Mouse (Mus musculus): ENCODE results near the gene Rps18. TPM values are rescaled to one million over a fixed set of nuclear protein-coding genes. Genes with fewer than 3 reads are reported as not detected.
A peak's percentile ranks its signal among the peaks of the same experiment; 100 is the strongest.

Gene Rps18
- polyA plus RNA-seq, 1 experiment from 2014 or later: 904 TPM

DNA sequence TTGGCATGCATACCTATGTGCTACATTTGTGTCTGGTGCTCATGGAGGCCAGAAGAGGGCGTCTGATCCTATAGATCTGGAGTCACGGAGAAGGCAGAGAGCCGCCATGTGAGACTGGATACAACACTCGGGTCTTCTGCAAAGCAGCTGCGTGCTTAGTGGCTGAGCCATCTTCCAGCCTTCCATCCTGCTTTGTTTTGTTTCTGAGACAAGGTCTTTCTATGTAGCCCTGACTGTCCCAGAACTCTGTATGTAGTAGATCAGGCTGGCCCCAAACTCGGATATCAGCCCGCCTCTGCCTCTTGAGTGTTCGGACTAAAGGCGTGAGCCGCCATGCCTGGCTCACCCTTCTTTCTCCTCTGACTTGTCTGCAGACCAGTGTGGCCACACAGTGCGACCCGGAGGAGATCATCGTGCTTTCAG is 40.8 kb downstream of the Rps18 start:
- no peak for ATAC-seq (ENCODE audit: low read depth)
- Histone ChIP-seq H3K27me3 (ENCODE audit: control insufficient read depth, insufficient read depth, low read depth, low read length) (no peaks in the 10 kb centered on the region), H3K4me3 (ENCODE audit: low read depth, low read length) (peak overlapping the region; percentile 71), H3K27ac (ENCODE audit: low read length) (peak overlapping the region; percentile 77), H3K36me3 (ENCODE audit: control insufficient read depth, insufficient read depth) (peaks cover 44% of the 10 kb centered on the region), H3K4me2 (ENCODE audit: low read depth, low read length) (peak overlapping the region; percentile 79), H3K4me1 (ENCODE audit: control insufficient read depth, low read depth, low read length) (peaks cover 38% of the 10 kb centered on the region), H3K9me3 (replicated peaks; ENCODE audit: control insufficient read depth, low read length) (peaks cover 17% of the 10 kb centered on the region), H3K9ac (ENCODE audit: low read depth, low read length) (peak overlapping the region; percentile 5; the same call in 1 of the 2 replicates)
- whole genome bisulfite sequencing (ENCODE audit: insufficient replicate concordance): 73% methylated on average over 13 of the region's 13 CpGs

DNA sequence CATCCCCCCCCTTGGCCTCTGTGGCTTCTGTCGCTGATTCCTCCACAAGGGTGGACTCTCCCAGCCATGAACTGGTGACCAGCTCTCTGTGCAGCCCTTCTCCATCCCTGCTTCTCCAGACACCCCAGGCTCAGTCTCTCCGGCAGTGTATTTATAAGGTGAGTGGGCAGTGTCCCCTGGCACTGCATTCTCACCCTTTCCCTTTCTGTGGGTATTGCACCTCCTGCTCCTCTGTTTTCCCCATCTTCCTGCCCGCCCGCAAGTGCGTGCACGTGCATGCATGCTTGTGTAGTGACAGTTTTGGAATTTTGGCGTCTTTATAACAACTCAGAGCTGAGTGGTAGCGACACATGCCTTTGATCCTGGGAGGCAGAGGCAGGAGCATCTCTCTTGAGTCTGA is 41.9 kb downstream of the Rps18 start:
- H3K4me1 ChIP-seq (ENCODE audit: control insufficient read depth, low read depth, low read length): peaks cover 37% of the 10 kb centered on the region
- no peak for ATAC-seq (ENCODE audit: low read depth)
- H3K9ac ChIP-seq (ENCODE audit: low read depth, low read length): no peak overlapping the region
- no peak overlapping the region for H3K4me3 ChIP-seq (ENCODE audit: low read depth, low read length)
- H3K27ac ChIP-seq (ENCODE audit: low read length): no peak overlapping the region
- no peak overlapping the region for H3K4me2 ChIP-seq (ENCODE audit: low read depth, low read length)
- 91% methylated on average over 8 of the region's 8 CpGs for WGBS (ENCODE audit: insufficient replicate concordance)
- no peaks in the 10 kb centered on the region for H3K27me3 ChIP-seq (ENCODE audit: control insufficient read depth, insufficient read depth, low read depth, low read length)
- H3K9me3 ChIP-seq (replicated peaks; ENCODE audit: control insufficient read depth, low read length): peaks cover 17% of the 10 kb centered on the region
- H3K36me3 ChIP-seq (ENCODE audit: control insufficient read depth, insufficient read depth): peaks cover 44% of the 10 kb centered on the region

DNA sequence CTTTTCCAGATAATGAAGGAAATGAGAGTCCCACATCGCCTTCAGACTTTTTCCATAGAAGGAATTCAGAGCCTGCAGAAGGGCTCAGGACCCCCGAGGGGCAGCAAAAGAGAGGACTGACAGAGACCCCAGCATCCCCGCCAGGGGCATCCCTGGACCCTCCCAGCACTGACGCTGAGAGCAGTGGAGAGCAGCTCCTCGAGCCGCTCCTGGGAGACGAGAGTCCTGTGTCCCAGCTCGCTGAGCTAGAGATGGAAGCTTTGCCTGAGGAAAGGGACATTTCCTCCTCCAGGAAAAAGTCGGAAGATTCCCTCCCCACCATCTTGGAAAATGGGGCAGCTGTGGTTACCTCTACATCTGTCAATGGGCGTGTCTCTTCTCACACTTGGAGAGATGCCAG is 42.5 kb downstream of the Rps18 start:
- Histone ChIP-seq H3K36me3 (ENCODE audit: control insufficient read depth, insufficient read depth) (peaks cover 41% of the 10 kb centered on the region), H3K27ac (ENCODE audit: low read length) (no peak overlapping the region)
- WGBS (ENCODE audit: insufficient replicate concordance): 83% methylated on average over 10 of the region's 10 CpGs

DNA sequence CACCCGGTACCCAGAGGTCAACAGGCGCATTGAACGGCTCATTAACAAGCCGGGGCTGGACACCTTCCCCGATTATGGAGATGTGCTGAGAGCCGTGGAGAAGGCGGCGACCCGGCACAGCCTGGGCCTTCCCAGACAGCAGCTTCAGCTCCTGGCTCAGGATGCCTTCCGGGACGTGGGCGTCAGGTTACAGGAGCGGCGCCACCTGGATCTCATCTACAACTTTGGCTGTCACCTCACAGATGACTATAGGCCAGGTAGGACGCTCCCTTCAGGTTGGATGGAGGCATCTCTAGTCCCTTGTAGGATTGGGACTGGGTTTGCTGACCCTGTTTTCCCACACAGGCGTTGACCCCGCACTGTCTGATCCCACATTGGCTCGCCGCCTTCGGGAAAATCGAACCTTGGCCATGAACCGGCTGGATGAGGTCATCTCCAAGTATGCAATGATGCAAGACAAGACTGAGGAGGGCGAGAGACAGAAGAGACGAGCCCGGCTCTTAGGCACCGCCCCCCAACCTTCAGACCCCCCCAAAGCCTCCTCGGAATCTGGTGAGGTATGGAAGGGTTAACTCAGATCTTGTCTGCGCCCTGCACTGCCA is 43.9 kb downstream of the Rps18 start:
- Histone ChIP-seq H3K4me1 (ENCODE audit: control insufficient read depth, low read depth, low read length) (peaks cover 36% of the 10 kb centered on the region), H3K36me3 (ENCODE audit: control insufficient read depth, insufficient read depth) (peaks cover 29% of the 10 kb centered on the region)

More for the DNA sequence above, 42.5 kb downstream of the Rps18 start:
- H3K4me1 ChIP-seq (ENCODE audit: control insufficient read depth, low read depth, low read length): peaks cover 32% of the 10 kb centered on the region
- no peak overlapping the region for H3K4me3 ChIP-seq (ENCODE audit: low read depth, low read length)
- ATAC-seq (ENCODE audit: low read depth): no peak
- no peak overlapping the region for H3K4me2 ChIP-seq (ENCODE audit: low read depth, low read length)
- H3K9me3 ChIP-seq (replicated peaks; ENCODE audit: control insufficient read depth, low read length): peaks cover 14% of the 10 kb centered on the region
- H3K27me3 ChIP-seq (ENCODE audit: control insufficient read depth, insufficient read depth, low read depth, low read length): no peaks in the 10 kb centered on the region
- no peak overlapping the region for H3K9ac ChIP-seq (ENCODE audit: low read depth, low read length)

DNA sequence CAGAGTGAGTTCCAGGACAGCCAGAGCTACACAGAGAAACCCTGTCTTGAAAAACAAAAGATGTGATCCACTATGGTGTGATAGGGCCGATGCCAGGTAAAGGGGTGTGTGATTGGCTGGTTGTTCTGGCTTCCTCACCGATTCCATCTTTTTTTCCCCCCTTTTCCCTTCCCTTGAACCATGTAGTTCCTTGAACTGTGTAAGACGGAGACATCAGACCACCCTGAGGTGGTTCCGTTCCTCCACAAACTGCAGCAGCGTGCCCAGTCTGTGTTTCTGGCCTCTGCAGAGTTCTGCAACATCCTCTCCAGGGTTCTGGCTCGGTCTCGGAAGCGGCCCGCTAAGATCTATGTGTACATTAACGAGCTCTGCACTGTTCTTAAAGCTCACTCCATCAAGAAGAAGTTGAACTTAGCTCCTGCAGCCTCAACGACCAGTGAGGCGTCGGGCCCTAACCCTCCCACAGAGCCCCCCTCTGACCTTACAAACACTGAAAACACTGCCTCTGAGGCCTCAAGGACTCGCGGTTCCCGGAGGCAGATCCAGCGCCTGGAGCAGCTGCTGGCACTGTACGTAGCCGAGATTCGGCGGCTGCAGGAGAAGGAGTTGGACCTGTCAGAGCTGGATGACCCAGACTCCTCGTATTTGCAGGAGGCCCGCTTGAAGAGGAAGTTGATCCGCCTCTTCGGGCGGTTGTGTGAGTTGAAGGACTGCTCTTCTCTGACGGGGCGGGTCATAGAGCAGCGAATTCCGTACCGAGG is 44.6 kb downstream of the Rps18 start:
- H3K36me3 ChIP-seq (ENCODE audit: control insufficient read depth, insufficient read depth): peaks cover 28% of the 10 kb centered on the region

More for the DNA sequence above, 43.9 kb downstream of the Rps18 start:
- 87% methylated on average over 28 of the region's 28 CpGs for WGBS (ENCODE audit: insufficient replicate concordance)
- no peak for ATAC-seq (ENCODE audit: low read depth)
- Histone ChIP-seq H3K4me2 (ENCODE audit: low read depth, low read length) (no peak overlapping the region), H3K9ac (ENCODE audit: low read depth, low read length) (no peak overlapping the region), H3K4me3 (ENCODE audit: low read depth, low read length) (no peak overlapping the region), H3K27me3 (ENCODE audit: control insufficient read depth, insufficient read depth, low read depth, low read length) (no peaks in the 10 kb centered on the region), H3K9me3 (replicated peaks; ENCODE audit: control insufficient read depth, low read length) (peaks cover under 1% of the 10 kb centered on the region; the same call in 1 of the 2 replicates), H3K27ac (ENCODE audit: low read length) (no peak overlapping the region)

DNA sequence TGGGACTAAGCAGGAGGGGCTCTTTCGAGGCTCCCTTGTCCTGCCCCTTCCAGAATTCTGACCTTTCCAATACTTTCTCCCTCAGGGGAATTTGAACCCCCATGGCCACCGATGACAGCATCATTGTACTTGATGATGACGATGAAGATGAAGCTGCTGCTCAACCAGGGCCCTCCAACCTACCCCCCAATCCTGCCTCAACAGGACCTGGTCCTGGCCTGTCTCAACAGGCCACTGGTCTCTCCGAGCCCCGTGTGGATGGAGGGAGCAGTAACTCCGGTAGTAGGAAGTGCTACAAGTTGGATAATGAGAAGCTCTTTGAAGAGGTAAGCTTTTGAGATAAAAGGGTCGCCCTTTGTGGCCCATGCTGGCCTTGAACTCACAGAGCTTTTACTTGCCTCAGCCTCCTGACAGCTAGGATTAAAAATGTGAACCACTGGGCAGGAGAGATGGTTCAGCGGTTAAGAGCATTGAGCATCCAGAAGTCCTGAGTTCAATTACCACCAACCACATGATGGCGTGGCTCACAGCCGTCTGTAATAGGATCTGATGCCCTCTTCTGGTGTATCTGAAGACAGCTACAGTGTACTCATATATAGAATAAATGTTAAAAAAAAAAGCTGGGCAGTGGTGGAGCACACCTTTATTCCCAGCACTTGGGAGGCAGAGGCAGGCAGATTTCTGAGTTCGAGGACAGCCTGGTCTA is 45.3 kb downstream of the Rps18 start:
- Histone ChIP-seq H3K9me3 (replicated peaks; ENCODE audit: control insufficient read depth, low read length) (no peaks in the 10 kb centered on the region), H3K4me2 (ENCODE audit: low read depth, low read length) (peak overlapping the region; percentile 95), H3K36me3 (ENCODE audit: control insufficient read depth, insufficient read depth) (peaks cover 28% of the 10 kb centered on the region), H3K4me3 (ENCODE audit: low read depth, low read length) (peak overlapping the region; percentile 89), H3K27me3 (ENCODE audit: control insufficient read depth, insufficient read depth, low read depth, low read length) (no peaks in the 10 kb centered on the region), H3K27ac (ENCODE audit: low read length) (peak overlapping the region; percentile 94), H3K9ac (ENCODE audit: low read depth, low read length) (peak overlapping the region; percentile 93), H3K4me1 (ENCODE audit: control insufficient read depth, low read depth, low read length) (peaks cover 29% of the 10 kb centered on the region)
- WGBS (ENCODE audit: insufficient replicate concordance): 43% methylated on average over 11 of the region's 11 CpGs
- ATAC-seq (ENCODE audit: low read depth): no peak

More for the DNA sequence above, 44.6 kb downstream of the Rps18 start:
- Histone ChIP-seq H3K27ac (ENCODE audit: low read length) (no peak overlapping the region), H3K27me3 (ENCODE audit: control insufficient read depth, insufficient read depth, low read depth, low read length) (no peaks in the 10 kb centered on the region), H3K9me3 (replicated peaks; ENCODE audit: control insufficient read depth, low read length) (no peaks in the 10 kb centered on the region), H3K4me1 (ENCODE audit: control insufficient read depth, low read depth, low read length) (peaks cover 30% of the 10 kb centered on the region), H3K9ac (ENCODE audit: low read depth, low read length) (no peak overlapping the region), H3K4me3 (ENCODE audit: low read depth, low read length) (no peak overlapping the region), H3K4me2 (ENCODE audit: low read depth, low read length) (no peak overlapping the region)
- ATAC-seq (ENCODE audit: low read depth): no peak
- WGBS (ENCODE audit: insufficient replicate concordance): 87% methylated on average over 31 of the region's 31 CpGs

DNA sequence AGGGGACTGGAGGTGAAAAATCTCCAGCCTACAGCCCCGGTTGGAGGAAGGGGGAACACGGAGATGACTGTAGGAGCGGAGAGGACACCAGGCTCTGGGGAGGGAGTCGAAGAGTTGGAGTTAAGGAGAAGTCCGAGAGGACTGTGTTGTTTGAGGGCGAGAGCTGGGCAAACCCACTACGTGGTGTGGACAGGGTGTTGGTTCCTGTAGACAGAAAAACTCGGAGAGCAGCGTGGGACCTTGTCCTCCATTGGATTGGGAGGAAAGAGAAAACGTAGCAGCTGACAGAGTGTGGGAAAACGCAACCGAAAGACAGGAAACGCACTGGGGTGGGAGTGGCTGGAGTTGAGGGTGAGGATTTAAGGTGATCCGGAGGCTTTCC is 45.9 kb downstream of the Rps18 start:
- peaks cover 28% of the 10 kb centered on the region for H3K36me3 ChIP-seq (ENCODE audit: control insufficient read depth, insufficient read depth)
- peak overlapping the region; percentile 89 for H3K4me3 ChIP-seq (ENCODE audit: low read depth, low read length)
- H3K4me2 ChIP-seq (ENCODE audit: low read depth, low read length): peak overlapping the region; percentile 95
- ATAC-seq (ENCODE audit: low read depth): no peak
- WGBS (ENCODE audit: insufficient replicate concordance): under 1% methylated on average over 14 of the region's 14 CpGs
- no peaks in the 10 kb centered on the region for H3K27me3 ChIP-seq (ENCODE audit: control insufficient read depth, insufficient read depth, low read depth, low read length)
- peak overlapping the region; percentile 94 for H3K27ac ChIP-seq (ENCODE audit: low read length)
- H3K9me3 ChIP-seq (replicated peaks; ENCODE audit: control insufficient read depth, low read length): no peaks in the 10 kb centered on the region
- peaks cover 23% of the 10 kb centered on the region for H3K4me1 ChIP-seq (ENCODE audit: control insufficient read depth, low read depth, low read length)
- peak overlapping the region; percentile 93 for H3K9ac ChIP-seq (ENCODE audit: low read depth, low read length)

DNA sequence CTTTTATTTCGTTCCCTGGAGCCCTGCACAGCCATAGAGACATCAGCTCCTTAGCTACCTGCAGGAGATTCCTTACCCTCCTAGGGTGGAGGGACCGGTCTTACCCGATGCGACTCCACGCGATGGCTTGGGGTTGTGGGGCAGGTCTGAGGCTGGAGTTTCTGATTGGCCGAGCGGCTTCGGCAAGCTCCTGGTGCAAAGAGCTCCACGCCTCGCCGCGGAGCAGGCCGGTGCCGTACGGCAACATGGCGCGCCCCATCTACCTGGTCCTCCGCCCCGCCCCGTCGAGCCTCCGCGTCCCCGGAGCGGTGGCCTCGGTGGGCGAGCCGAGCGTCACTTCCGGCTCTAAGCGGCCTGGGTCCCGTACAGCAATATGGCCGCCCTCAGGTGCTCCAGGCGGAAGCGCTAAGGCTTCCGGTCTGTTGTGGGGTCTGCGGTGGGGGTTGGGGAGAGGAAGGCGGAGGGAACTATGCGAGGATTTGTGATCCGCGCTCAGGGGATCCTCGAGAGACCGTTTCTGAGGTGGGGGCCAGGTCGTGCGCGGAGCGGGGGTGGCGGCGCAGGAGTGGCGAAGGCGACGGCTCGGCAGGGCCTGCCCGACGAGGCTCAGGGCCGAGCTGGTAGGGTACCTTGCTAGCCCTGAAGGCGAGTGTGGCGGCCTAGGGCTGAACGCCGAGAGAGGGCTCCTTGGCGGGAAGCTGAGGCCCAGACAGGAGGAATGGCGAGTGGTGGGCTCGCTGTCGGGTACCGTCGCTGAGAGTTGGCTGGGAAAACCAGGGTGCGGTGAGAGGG is 46.5 kb downstream of the Rps18 start, which contains the start of gene Daxx:
TSS of gene Daxx (plus strand) at position 338 of the 792 bp plus-strand sequence.
- H3K27ac ChIP-seq (ENCODE audit: low read length): peak within 1 kb of the TSS; percentile 94
- no peaks in the 10 kb centered on the region for H3K9me3 ChIP-seq (replicated peaks; ENCODE audit: control insufficient read depth, low read length)
- H3K36me3 ChIP-seq (ENCODE audit: control insufficient read depth, insufficient read depth): peaks cover 28% of the 10 kb centered on the region
- peaks cover 21% of the 10 kb centered on the region for H3K4me1 ChIP-seq (ENCODE audit: control insufficient read depth, low read depth, low read length)
- ATAC-seq (ENCODE audit: low read depth): peak; percentile 97
- peak within 1 kb of the TSS; percentile 89 for H3K4me3 ChIP-seq (ENCODE audit: low read depth, low read length)
- H3K4me2 ChIP-seq (ENCODE audit: low read depth, low read length): peak within 1 kb of the TSS; percentile 95
- H3K27me3 ChIP-seq (ENCODE audit: control insufficient read depth, insufficient read depth, low read depth, low read length): no peaks in the 10 kb centered on the region
- under 1% methylated on average over 68 of the region's 68 CpGs for WGBS (ENCODE audit: insufficient replicate concordance)
- H3K9ac ChIP-seq (ENCODE audit: low read depth, low read length): peak within 1 kb of the TSS; percentile 93
